Mouse (Mus musculus) thymus, adult 2 months (tissue): ENCODE results near the gene Vmn2r23.

Experiments
- CTCF ChIP-seq: fragments of 200-500 bp; IDR thresholded peaks from 2 replicates; pipeline ENCODE4 v1.5.1; 2012; ENCODE audit warnings: mild to moderate bottlenecking, control low read depth, low read length, moderate library complexity, borderline replicate concordance; ENCODE audit not compliant: control insufficient read depth, poor library complexity, insufficient read depth; ENCODE audit errors: extremely low read depth
- POLR2A ChIP-seq: fragments of 200-500 bp; IDR thresholded peaks from 2 replicates; pipeline ENCODE4 v1.6.1; 2012; ENCODE audit warnings: mild to moderate bottlenecking, low read length, control low read depth, moderate library complexity; ENCODE audit not compliant: control insufficient read depth, poor library complexity, insufficient read depth; ENCODE audit errors: extremely low read depth

DNA sequence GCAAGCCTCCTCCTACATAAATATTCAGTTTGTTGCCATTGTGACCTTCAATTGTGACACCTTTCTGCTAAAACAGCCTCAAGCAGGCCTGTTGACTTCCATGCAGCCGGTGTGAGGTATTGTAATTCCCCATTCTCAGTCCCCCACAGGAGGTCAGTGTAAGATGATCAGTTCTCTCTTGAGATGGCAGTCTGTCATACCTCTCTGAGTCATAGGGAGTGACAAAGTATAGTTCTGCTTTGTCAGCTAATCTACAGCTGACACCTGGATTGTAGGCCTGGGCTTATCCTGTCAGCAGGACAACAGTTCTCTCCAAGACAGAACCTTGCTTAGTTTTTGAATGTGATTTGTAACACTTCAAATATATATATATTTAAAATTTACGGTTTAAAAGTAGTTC, 82.4 kb downstream of the Vmn2r23 start:
- TF ChIP-seq POLR2A (no peak), CTCF (no peak)
